Mouse (Mus musculus): ENCODE data around the gene Slc11a1.

- no peak for TF ChIP-seq CTCF (IDR thresholded peaks at IDR 0.05; ENCODE audit: insufficient read depth, low read depth, low read length)
- TF ChIP-seq POLR2A (IDR thresholded peaks at IDR 0.05; ENCODE audit: insufficient read depth, low read depth, low read length): no peak
These were observed 12.5 kb downstream of the Slc11a1 start for GRCm38 (mm10) chr1:74387386-74387988.
